Mouse (Mus musculus) olfactory bulb, adult 2 months (tissue): Measurements from ENCODE around the gene Fbxo41. TPM values are rescaled to one million over a fixed set of nuclear protein-coding genes. Genes with fewer than 3 reads are reported as not detected.

Experiments
- H3K27ac ChIP-seq: fragments of 200-500 bp; 2 replicates; pipeline ENCODE4 v1.5.1; 2012; ENCODE audit warnings: low read depth, low read length; ENCODE audit not compliant: insufficient read depth
- H3K4me1 ChIP-seq: fragments of 200-500 bp; 2 replicates; pipeline ENCODE4 v1.6.1; 2012; ENCODE audit warnings: low read length; ENCODE audit not compliant: control insufficient read depth, insufficient read depth
- H3K4me3 ChIP-seq: fragments of 200-500 bp; 2 replicates; pipeline ENCODE4 v1.5.1; 2012; ENCODE audit warnings: mild to moderate bottlenecking, low read depth, low read length, moderate library complexity; ENCODE audit not compliant: insufficient read depth
- CTCF ChIP-seq: fragments of 200-500 bp; IDR thresholded peaks from 2 replicates; pipeline ENCODE4 v1.5.1; 2012; ENCODE audit warnings: low read depth, mild to moderate bottlenecking, low read length, moderate library complexity; ENCODE audit not compliant: insufficient read depth
- POLR2A ChIP-seq: fragments of 200-500 bp; IDR thresholded peaks from 2 replicates; pipeline ENCODE4 v1.6.1; 2012; ENCODE audit warnings: mild to moderate bottlenecking, low read depth, low read length, moderate library complexity; ENCODE audit not compliant: insufficient read depth
- WGBS: fragments of 180-500 bp; shearing (Covaris S2); methylation state at CpG from one replicate; pipeline ENCODE4 v1.1.7; 2018; 5-methylcytosine and 5-hydroxymethylcytosine counted together
- polyA plus RNA-seq: library from polyadenylated mRNA; stranded (reverse); fragments of >200 nt; gene quantifications from 2 replicates; pipeline ENCODE4 v1.2.4, GENCODE M21; 2012; ENCODE audit warnings: low replicate concordance; ENCODE audit not compliant: missing spikeins, insufficient read depth, insufficient read length

Fbxo41 gene
- polyA plus RNA-seq, 1 experiment: not detected

DNA sequence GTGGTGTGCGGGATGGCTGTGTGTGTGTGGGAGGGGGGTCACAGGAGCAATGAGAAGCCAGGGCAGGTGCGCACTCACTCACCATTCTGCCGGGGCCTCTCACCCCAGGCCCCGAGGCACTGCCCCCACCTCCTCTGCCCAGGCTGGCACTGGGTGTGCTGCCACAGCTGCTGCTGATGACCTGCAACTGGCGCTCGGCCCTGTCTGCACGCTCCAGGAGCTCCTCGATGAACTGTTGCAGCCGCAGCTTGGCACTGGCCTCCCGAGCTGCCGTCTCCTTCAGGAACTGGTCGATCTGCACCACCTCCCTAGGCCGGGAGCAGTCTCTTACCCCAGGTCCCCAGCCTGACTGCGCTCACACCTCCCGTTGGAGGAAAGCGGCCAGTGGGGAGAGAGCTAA lies 22.1 kb downstream of the Fbxo41 start:
- TF ChIP-seq POLR2A (no peak), CTCF (no peak)
- Histone ChIP-seq H3K27ac (no peak overlapping the region), H3K4me1 (peaks cover 26% of the 10 kb centered on the region), H3K4me3 (no peak overlapping the region)
- WGBS: 52% methylated on average over 16 of the region's 16 CpGs

DNA sequence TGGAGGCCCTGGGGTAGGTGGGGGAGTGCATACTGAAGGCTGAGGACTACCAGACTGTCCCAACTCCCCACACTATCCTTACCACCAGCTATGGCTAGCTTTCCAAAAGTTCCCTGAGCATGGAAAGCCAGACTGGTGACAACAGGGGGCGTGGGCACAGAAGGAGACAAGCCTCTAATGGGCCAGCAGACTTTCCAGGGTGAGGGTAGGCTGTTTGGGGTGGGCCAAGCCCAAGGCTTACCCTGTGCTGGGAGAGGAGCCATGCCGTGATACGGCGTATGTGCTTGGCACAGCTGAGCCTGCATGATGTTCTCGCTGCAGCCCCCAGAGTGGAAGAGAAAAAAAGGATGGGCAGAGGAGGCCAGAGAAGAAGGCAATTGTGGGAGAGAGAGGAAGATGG lies 22.8 kb downstream of the Fbxo41 start:
- TF ChIP-seq POLR2A (no peak), CTCF (no peak)
- no peak overlapping the region for H3K27ac ChIP-seq
- H3K4me3 ChIP-seq: no peak overlapping the region
- peaks cover 26% of the 10 kb centered on the region for H3K4me1 ChIP-seq
- 82% methylated on average over 5 of the region's 5 CpGs for WGBS

DNA sequence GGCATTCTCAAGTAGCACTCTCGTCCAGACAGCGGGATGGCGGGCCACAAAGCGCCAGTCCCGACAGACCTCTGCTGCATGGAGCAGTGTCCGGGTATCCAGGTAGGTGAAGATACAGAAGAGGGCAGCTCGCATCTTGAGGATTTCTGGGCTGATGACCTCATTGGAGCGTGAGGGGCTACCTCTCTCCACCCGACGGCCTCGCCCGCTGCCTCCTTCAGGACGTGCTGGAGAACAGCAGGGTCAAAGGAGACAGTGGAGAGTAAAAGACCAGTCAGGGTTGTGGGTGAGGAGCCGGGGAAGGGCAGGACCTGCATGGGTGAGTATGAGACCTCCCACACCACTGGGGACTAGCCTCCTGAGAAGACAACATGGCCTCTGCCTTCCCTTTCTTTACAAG lies 24.4 kb downstream of the Fbxo41 start:
- no peak overlapping the region for H3K4me3 ChIP-seq
- no peak for TF ChIP-seq POLR2A
- no peak for TF ChIP-seq CTCF
- WGBS: 65% methylated on average over 14 of the region's 14 CpGs
- H3K27ac ChIP-seq: no peak overlapping the region
- peaks cover 13% of the 10 kb centered on the region for H3K4me1 ChIP-seq

DNA sequence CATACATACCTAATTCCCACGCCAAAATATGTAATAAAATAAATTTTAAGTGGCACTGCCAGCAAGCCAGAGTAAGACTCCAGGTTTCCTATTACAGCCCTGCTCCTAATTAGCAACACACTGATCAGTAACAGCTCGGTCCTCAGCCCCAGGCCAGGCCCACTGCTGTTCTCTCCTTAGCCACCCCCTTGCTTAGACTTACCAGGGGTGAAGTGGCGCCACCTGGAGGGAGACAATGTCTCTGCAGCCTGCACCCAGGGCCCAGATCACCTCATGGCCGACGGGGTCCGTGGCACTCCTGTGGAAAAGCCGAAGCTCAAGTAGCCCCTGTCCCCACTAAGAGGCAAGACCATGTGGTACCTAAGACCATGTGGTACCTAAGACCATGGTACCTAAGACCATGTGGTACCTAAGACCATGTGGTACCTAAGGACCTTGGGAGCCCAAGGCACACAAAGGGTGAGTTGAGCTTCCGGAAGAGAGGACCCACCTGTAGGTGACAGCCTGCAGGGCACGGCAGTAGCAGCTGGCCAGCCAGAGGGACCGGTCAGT lies 25.4 kb downstream of the Fbxo41 start:
- TF ChIP-seq POLR2A (no peak), CTCF (peak; percentile 59)
- H3K4me1 ChIP-seq: peaks cover 13% of the 10 kb centered on the region
- 50% methylated on average over 10 of the region's 10 CpGs for WGBS

DNA sequence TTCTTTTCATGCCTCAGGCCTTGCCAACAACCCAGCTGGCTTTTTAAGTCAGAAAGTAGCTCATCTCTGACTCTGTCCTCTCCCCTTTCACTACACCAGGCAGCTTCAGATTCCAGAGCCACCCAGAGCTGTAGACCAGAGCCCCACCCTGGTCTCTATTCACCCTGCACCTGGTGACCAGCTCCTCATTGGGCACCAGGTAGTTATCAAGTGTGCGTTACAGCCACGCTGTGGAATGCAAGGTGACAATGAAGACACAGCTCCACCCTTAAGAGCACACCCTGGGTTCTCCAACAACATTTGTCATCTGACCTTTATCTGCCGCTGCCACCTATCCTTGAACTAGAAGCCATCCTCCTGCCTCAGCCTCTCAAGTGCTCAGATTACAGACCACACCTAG lies 27.2 kb downstream of the Fbxo41 start:
- TF ChIP-seq CTCF (no peak), POLR2A (no peak)
- no peak overlapping the region for H3K27ac ChIP-seq
- WGBS: 95% methylated on average over 3 of the region's 3 CpGs
- H3K4me3 ChIP-seq: no peak overlapping the region
- H3K4me1 ChIP-seq: peaks cover 11% of the 10 kb centered on the region

More for the DNA sequence above, 25.4 kb downstream of the Fbxo41 start:
- no peak overlapping the region for H3K4me3 ChIP-seq
- H3K27ac ChIP-seq: no peak overlapping the region

DNA sequence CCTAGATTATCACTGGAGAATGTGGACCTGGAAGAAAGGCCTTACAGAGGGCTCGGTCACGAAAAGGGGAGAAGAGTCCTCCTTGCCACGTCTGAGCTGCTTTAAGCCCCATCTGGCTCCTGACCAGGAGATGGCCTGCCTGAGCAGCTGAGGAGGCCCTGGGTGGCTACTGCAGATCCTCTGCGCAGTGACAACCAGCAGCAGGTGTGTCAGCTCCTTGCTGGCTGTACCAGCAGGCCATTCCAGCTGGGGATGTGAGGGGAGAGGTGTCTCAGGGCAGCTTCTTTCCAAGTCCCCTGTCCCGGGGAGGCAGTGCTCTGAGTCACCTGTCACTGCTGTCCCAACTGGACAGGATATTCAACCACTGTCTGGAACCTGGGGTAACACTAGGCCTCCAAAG lies 30.3 kb downstream of the Fbxo41 start:
- Histone ChIP-seq H3K4me1 (peaks cover 4% of the 10 kb centered on the region), H3K27ac (no peak overlapping the region), H3K4me3 (no peak overlapping the region)
- TF ChIP-seq CTCF (no peak), POLR2A (no peak)
- 71% methylated on average over 5 of the region's 5 CpGs for WGBS

DNA sequence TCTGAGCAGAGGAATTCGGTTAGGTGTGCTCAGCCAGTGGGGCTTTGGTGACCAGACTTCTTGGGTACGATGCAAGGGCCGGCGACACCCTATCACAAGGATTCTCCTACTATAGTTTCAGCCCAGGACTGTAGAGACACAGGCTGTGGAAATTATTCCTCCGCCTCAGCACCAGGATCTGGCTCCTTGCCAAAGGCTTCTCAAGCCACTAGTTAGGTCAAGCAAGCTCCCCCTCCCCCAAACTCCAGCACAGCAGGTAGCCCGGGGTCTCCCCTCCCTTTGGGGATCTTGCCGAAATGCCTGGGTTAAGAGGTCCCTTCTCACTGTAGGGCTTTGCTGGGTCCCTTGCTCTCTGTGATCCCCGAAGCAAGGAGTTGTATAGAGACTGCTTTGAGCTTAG lies 30.8 kb downstream of the Fbxo41 start:
- no peak for TF ChIP-seq CTCF
- TF ChIP-seq POLR2A: no peak
- H3K4me1 ChIP-seq: peaks cover 4% of the 10 kb centered on the region

DNA sequence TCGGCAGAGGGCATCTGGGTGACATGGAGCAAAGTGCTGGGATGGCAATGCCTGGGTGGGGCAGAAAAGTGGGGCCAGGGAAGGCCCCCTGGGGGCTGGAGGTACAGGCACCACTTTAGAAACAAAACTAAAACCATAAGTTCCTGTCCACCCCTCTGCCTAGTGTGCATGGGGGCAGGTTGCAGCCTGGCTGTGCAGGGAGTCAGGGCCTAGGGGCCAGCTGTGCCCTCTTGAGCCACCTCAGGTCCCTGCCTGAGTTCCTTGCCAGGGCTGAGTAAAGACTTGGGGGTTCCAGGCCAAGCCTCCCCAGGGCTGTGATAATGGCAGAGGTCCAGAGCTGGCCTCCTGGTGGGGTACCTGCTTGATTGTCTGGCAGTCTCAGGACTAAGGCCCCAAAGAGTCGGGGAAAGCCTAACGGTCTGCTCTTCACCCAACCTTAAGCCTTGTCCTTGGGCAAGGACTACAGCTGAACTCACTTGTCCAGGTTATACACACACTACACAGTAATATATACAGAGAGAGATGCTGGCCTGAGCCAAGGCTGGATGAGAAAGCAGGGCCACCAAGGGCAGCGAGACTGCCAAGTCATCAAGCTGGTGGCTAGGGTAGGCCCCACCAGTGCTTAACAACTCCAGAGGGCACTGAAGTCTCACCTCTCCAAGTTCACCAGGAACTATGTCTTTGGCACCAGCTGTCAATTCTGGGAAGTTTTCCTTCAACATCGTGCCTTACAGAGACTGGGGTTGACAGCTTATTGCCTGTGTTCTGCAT lies 32.9 kb downstream of the Fbxo41 start:
- WGBS: 71% methylated on average over 5 of the region's 5 CpGs
- no peak overlapping the region for H3K4me3 ChIP-seq
- no peak for TF ChIP-seq CTCF
- no peak for TF ChIP-seq POLR2A
- H3K27ac ChIP-seq: no peak overlapping the region
- peaks cover 4% of the 10 kb centered on the region for H3K4me1 ChIP-seq

More for the DNA sequence above, 30.8 kb downstream of the Fbxo41 start:
- 49% methylated on average over 8 of the region's 8 CpGs for WGBS
- no peak overlapping the region for H3K4me3 ChIP-seq
- no peak overlapping the region for H3K27ac ChIP-seq

DNA sequence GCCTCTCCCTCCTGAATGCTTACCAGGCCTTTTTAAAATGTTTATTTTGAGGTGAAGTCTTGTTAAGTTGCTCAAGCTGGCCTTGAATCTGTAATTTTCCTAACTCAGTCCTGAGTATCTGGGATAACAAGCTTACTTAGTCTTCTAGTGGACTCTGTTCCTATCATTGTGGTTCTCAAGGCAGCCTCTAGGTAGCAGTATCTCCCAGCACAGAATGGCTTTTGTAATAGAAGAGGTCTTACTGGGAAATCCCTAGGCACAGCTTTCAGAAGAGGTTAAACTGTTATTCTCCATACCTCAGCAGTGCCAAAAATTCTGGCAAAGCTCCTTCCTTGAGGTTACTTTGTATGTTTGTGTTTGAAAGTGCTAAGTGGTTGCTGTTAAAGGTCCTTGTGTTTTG lies 37.4 kb downstream of the Fbxo41 start:
- Histone ChIP-seq H3K27ac (no peak overlapping the region), H3K4me1 (no peaks in the 10 kb centered on the region; the same call in 1 of the 2 replicates), H3K4me3 (no peak overlapping the region)
- TF ChIP-seq POLR2A (no peak), CTCF (no peak)
